Mouse (Mus musculus): ENCODE results near the gene Caln1.
A peak's percentile ranks its signal among the peaks of the same experiment; 100 is the strongest.

The Caln1 gene

DNA sequence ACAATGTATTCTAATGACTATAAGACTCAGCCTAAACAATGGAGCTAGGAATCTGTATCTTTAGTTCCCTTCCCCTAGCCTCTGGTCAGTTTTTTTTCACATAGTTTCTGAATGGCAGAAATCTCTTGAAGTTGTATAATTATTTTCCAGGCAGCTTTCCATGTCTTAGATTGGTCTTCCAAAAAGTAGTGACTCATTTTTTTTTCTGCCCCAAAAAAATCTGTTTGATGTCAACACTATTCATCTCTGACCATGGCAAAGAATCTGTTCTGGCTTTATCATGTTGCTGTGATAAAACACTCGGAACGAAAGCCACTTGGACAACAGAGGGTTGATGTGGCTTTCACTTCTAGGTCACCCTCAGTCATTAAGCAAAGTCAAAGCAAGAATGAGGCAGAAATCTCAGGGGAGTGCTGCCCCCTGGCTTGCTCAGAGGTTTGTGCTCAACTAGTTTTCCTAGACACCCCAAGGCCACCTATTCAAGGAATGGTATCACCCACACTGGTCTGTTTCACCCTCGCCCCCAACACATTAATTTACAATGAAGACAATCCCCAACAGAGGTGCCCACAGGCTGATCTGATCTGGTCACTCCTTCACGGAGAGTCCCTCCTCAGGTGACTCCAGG is 450.9 kb downstream of the Caln1 start:
- DNase-seq = no peak

GRCm38 (mm10) chr5:130820661-130821060 is 451.4 kb downstream of the Caln1 start:
- DNase-seq = no peak

- no peak for DNase-seq
Measured at GRCm38 (mm10) chr5:130825797-130826196, 456.5 kb downstream of the Caln1 start.

- DNase-seq = no peak
Measured at GRCm38 (mm10) chr5:130848562-130848961, 479.3 kb downstream of the Caln1 start.

GRCm38 (mm10) chr5:130849610-130850009 is 480.4 kb downstream of the Caln1 start:
- no peak for DNase-seq

DNA sequence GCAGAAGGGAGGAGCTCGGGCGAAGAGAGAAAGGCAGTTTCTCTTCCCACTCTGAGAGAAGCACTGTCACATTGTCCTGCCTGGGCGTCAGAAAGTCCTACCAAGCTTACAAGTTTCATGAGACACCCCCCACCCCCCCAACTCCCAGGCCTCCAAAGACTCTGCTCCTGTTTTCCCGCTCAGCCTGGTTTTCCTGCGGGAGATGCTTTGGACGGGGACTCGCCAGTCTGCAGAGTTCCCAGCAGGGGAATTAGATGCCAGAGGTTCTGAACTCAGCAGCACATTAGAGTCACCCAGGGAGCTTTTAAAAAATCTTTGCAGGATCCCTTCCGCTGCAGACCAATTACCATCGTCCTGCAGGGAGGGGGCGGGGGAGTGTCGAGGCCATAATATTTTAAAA is 482.9 kb downstream of the Caln1 start:
- no peak for DNase-seq

DNA sequence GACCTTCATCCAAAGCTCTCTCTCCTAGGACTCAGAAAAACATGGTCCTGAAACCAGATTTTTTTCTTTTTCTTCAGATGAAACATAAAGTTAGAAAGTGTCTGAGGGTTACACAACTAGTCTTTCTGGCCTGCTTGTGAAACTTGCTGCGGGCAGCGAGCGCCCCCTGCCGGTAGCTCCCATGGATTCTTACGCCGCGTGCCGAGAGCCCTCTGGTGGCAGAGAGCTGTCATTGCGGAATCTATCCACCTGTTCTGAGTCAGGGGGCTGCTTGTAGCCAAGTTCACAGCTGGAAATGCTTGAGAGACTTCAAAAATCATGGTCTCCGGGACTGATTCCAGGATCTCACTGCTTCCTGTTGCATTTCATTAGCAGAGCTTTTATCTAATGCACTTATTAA is 484.1 kb downstream of the Caln1 start:
- peak; percentile 83 to 89 for DNase-seq

- DNase-seq = no peak
Measured at GRCm38 (mm10) chr5:130854430-130854829, 485.2 kb downstream of the Caln1 start.

GRCm38 (mm10) chr5:130858148-130858547 is 488.9 kb downstream of the Caln1 start:
- peak in 1 of 2 experiments; percentile 17 for DNase-seq

DNA sequence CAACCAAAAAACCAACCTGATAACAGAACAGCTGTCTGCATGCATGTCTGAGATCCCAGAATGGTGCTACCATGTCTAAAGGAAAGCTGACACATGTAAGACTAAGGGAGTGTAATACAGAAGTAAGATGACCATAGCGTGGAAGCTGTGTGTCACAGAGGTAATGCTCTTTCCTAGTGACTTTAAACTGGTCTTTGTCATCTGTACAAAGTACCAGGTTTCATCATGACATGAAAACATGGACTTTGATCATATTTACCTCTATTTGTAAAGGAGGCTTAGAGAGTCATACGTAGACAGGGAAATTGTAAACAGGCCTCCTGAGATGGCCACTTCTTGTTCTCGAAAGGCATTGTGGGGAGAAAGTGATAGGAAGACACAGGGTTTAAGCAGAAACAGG is 489.5 kb downstream of the Caln1 start:
- no peak for DNase-seq

- no peak for DNase-seq
Measured at GRCm38 (mm10) chr5:130859736-130860135, 490.5 kb downstream of the Caln1 start.

- DNase-seq = peak in 1 of 2 experiments; percentile 21
Measured at GRCm38 (mm10) chr5:130862302-130862701, 493.0 kb downstream of the Caln1 start.

DNA sequence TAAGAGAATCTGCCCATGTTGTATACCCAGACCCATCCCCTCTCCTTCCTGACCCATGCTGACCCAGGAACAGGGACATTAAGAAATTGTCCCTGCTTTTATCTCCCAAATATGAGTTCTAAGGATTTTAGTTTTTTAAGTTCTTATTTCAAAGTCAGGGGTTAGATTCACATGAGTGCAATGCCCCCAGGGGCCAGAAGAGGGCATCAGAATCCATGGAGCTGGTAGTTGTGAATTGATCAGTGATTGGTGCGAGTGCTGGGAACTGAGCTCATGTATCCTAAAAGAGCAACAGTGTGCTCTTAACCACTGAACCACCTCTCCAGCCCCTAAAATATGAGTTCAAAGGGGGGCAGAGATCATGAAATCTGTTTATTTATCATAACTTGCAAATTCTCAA is 500.6 kb downstream of the Caln1 start:
- no peak for DNase-seq

- no peak for DNase-seq
Measured at GRCm38 (mm10) chr5:130871086-130871485, 501.8 kb downstream of the Caln1 start.

GRCm38 (mm10) chr5:130875391-130875790 is 506.1 kb downstream of the Caln1 start:
- DNase-seq = no peak

- DNase-seq = no peak
Measured at GRCm38 (mm10) chr5:130880331-130880730, 511.1 kb downstream of the Caln1 start.

DNA sequence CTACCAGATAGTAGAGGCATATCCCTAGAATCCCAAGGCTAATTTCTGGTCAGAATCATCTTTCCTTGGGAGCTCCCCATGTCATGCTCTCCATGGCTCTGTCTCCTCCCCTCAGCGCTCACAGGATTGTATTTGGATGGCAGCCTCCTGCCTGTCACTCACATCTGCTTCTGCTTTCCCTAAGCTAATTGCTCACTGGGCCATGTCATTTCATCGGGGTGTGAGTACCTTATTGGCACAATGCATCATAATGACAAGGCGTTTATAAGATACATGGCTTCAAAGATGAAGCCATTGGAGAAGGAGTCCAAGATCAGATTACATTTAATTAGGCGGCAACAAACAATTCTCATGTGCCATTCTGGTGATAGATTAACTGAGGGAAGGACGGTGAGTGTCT is 522.5 kb downstream of the Caln1 start:
- peak; percentile 4 to 31 for DNase-seq

DNA sequence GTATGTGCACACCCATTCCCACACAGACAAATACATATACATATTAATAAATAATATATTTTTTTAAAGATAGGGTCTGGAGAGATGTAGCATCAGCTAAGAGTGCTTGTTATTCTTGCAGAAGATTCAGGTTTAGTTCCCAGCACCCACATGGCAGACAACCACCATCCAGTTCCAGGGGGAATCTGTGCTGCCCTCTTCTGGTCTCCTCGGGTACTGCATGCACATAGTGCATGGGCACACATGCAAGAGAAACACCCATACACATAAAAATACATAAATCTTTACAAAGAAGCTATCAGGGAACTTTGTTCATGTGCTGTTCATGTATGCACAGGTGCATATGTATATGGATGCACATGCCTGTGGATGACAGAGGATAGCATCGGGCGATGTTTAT is 526.7 kb downstream of the Caln1 start:
- no peak for DNase-seq

Measured in lung, postnatal 4 days (tissue).